Mouse (Mus musculus) heart, adult 18-20 months (tissue): ENCODE measurements around the gene Trnau1ap. TPM values are rescaled to one million over a fixed set of nuclear protein-coding genes. Genes with fewer than 3 reads are reported as not detected.

Experiments
- DNase-seq, 2 experiments: peaks; one replicate each; pipeline ENCODE4 v3.0.0; 2021 to 2022; ENCODE audit warnings: mixed read lengths in 1 of 2
- long read RNA-seq, 2 experiments: library from polyadenylated mRNA; stranded (forward); transcript quantifications; one replicate each; pipeline ENCODE4 v2.0.0; 2021
- total RNA-seq, 2 experiments: library from RNA; stranded (reverse); gene quantifications; 2 replicates each; pipeline ENCODE4 v1.2.3; 2021

Gene Trnau1ap
- total RNA-seq = 10 to 100 TPM; 20.3 to 22.3 TPM
- long read RNA-seq, experiment 1, transcript Trnau1ap-201 (9 exons, 1,130 nt) = major isoform, 14 of 44 reads
- long read RNA-seq, experiment 1, partial matches to known transcripts = 17 of 44 reads
- long read RNA-seq, experiment 1, other reads (novel, unspliced or antisense) = 11 of 44 reads
- long read RNA-seq, experiment 2, transcript Trnau1ap-201 (9 exons, 1,130 nt) = major isoform, 13 of 35 reads
- long read RNA-seq, experiment 2, partial matches to known transcripts = 16 of 35 reads
- long read RNA-seq, experiment 2, other reads (novel, unspliced or antisense) = 6 of 35 reads

DNA sequence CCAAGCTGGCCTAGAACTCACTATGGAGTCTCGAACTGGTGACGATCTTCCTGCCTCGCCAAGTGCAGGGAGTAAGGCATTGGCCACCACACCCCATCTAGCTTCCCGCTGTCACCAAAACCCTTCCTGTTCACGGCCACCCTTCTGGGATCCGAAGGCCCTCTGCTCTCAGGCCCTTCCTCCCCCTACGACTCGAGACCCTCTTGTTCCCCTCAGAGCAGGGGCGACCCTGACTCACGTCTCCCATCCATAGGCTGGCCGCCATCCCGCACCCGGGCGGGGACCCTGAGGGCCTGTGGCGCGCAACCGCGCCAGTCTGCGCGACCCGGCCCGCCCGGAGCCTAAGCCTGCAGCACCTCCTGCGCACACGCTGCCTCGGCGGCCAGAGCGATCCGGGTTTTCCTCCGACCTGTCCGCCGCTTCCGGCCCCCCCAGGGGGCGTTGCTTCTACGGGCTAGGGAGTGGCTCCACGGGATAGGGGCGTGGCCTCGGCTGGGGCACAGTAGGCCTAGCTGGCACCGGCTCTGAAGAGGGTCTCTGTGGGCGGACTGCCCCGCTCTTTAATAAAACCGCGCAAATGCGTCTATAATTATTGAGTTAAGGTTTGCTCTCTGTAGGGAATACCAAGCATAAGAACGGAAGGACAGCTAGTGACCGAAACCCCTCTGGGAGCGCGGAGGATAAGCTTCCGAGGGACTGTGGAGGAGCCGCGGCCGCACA is at the start of gene Trnau1ap:
Gene Trnau1ap, minus strand, starts transcription at position 424 of the 720 bp plus-strand sequence.
- peak; percentile 93 to 94 for DNase-seq

DNA sequence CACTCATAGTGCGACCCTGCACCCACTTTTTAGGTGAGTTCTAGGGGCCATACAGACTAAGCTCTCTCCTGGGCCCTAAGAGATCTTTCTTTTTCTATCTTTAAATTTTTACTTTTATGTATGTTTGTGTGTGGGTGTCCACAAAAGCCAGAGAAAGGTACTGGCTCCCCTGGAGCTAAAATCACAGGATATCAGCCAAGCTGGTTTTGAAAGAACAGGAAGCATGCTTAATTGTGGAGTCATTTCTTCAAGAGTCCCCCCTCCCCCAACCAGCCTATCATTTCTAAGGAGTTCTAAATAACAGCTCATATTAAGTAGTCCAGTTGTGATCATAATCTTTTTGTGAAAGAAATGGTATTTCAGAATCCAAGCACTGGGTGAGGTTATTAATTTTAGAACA is 44.5 kb upstream of the Trnau1ap start:
- no peak for DNase-seq

DNA sequence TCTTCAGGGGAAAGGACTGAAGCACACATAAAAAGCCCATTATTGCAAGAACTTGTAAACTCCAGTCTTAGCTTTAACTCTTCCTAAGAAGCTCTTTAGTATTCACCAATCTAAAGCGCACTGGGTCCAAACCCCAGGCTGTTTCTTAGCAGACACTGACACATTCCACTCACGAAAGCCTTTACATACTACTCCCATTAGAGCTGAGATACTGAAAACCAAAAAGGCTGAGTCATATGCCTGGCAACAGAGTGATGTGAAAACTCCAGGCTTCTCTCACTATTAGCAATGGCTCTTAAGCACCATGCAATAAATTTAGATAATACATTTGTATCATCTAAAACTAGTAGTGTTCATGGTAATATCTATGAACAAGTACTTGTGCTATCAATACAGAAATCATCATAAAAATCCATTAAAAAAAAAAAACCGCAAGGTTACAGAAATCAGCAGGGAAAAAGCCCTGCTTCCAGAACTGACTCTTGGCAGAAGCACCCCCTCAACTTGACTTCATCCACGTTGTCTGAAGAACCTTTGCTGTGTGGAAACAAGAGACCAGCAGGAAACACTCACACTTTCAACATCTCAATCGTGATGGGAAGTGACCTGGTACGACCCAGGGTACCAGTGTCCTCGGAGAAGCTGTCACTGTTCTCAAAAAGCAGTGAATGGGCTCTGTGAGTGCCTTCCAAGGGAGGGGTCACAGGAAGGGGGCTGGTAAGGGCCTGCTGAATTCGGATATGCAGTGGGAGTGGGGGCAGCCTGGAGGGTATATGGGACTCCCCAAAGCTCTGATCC is 40.8 kb upstream of the Trnau1ap start:
- no peak for DNase-seq

DNA sequence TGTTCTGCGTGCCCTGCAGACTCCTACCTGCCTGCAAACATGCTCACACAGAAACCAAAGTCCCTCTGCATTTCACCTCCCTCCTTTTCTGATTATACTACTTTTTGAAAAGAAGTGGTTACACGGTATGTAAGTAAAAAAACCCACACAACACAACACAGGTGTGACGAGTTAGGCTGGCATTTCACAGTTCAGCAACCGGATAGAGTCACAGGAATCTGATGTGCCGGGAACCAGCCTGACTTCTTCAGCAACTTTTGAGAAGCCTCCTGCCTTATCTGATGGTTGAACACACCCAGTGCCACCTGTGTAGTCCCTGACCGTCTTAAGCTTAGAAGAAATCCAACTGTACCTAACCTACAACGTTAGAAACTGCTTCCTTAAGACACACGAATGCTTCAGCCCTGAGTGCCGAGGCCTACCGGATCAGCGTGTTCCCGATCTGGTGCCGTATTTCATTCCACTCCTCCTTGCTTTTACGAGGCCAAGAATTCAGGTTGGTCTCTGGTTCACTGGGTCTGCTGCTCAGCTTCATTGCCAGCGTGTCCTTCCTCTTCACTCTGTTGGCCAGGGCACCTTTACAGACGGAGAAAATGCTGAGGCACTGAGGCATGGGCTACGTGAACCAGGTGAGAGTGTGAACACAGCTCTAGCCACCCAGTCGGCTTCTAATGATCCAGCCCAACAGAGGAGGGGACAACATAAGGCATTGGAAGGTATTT is 38.3 kb upstream of the Trnau1ap start:
- no peak for DNase-seq

DNA sequence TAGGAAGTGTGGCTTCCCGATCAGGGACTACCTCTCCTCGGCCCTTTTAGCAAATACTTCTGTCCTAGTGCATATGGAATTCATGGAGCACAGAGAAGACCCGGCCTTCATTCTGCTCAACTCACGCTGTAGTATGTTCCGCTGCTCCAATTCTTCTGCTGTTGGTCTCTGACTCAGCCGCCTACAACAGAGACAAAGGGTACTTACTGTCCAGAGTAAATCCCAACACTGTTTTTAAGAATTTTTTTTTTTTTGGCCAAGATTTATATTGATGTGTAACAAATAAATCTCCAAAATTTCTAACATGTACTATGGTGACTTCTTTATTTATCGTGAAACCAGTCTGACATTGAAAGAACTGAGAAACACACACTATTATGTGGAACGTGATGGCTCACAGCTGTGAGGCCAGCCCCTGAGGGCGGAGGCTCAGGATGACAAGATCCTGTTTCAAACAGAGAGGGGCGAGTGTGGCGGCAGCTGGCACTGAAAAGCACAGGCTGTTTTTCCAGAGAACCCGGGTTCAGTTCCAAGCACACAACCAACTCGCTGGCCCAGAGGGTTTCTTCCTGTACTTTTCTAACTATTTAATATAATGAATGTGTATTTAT is 36.2 kb upstream of the Trnau1ap start:
- no peak for DNase-seq

DNA sequence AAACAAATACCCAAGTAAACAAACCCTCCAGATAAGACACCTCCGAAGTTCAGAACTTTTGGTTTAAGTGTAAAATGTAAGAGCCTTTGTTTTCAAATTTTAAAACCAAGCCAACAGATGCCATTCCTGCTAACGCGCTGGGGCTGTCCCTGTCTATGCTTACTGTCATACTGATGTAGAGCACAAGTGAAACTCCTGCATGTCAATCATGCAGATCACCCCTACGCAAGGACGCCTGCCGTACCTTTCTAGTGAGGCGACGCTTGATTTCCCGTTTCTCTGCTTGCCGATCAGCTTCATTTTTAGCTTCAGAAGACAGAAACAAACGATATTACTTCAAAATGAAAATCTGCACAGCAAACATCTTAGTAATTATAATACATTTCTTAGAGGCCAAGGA is 34.1 kb upstream of the Trnau1ap start:
- no peak for DNase-seq

DNA sequence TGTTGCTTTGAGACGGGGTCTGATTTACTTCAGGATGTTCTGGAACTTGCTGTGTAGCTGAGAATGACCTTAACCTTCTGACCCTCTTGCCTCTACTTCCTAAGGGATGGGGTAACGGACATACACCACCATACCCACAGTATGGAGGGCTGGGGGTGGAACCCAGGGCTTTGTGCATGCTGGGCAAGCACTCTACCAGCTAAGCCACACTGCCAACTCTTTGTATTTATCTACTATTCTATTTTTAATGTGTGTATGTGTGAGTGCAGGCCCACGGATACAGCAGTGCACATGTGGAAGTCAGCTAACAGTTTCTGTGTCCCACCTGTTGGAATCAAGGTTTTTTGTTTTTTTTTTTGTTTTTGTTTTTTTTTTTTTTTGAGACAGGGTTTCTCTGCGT is 30.2 kb upstream of the Trnau1ap start:
- DNase-seq = no peak

DNA sequence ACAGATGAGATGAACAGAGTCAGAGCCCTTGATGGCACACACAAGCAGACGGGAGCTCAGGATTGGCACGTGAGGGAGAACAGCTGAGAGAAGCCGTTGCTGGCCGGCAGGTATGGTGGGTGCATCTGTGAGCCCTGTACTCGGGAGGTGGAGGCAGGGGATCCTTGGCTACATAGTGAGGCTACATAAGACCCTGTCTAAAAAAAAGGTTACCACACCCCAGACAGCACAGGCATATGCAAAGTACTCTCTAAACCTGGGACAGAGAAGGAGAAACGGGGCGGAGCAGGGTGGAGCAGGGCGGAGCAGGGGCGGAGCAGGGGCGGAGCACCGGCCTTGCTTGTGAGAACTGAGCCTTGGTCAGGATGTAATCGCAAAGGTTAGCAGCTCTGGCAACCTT is 26.8 kb upstream of the Trnau1ap start:
- DNase-seq = peak; percentile 39 to 41

DNA sequence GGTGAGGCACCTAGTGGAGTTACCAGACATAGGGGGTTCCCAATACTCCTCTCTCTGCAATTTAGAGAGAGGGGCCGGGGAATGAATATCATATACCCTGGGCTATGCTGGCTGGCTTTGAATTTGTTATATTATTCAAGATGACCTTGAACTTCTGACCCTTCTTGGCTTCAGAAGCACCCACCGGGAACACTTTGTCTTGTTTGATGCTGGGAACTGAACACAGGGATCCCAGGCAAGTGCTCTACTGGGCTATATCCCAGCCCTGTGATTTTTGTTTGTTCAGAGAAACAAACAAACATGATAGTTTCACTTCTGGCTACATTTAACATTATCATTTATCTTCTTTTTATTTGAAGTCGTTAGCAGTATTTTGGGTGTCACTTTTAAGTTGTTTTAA is 26.1 kb upstream of the Trnau1ap start:
- DNase-seq = no peak

DNA sequence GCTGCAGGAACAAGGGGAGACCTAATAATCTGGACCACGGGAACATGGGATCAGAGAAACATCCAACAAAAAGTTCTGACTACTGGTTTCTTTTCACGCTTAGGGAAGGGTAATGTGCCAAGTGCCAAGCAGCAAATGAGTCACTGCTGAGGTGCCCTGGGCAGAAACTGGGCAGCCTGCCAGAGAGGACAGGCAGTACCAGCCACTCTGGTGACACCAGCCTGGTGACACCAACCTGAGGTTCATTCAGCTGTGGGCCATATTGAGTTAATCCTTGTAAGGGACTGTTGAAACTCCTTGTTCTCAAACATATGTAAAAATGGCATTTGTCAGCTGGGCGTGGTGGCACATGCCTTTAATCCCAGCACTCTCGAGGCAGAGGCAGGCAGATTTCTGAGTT is 25.2 kb upstream of the Trnau1ap start:
- DNase-seq = peak; percentile 42

DNA sequence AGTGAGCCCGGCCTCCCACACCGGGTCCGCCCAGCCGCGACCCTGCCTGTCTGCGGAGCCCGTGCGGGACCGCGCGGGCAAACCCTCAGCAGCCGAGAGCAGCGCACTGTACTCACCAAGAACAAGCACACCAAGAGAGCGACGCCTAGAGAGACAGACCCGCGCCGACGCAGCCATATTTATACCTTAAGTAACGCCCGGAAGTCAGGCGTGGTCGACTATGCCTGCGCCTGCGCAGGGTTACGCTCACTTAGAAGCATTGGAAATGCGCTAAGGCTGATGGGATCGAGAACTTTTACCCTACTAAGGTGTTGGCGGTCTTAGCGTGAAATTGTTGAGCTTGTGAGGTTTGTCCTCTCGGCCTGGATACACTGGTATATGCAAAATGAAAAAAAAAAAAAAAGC is 24.1 kb upstream of the Trnau1ap start, which contains the start of gene Rcc1:
Gene Rcc1, minus strand, starts transcription at position 125 of the 405 bp plus-strand sequence.
- peak; percentile 96 to 98 for DNase-seq

DNA sequence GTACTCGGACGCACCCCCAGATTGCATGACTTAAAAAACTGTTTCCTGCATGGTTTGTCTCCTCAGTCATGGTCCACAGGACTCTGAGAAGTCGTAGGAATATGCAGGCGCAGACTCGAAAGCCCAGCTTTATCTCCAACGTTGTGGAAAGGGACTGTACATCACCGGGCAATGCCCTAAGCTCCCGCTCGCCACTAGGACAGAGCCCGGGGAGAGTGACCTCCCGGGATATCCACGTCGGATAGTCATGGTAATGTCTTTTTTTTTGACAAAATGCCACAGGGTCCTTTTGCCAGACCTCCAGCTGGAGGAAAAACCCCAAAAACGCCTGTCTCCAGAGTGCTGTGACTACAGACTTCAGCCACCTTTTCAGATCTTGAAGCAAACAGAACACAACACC is 23.4 kb upstream of the Trnau1ap start:
- DNase-seq = peak; percentile 31 to 60

DNA sequence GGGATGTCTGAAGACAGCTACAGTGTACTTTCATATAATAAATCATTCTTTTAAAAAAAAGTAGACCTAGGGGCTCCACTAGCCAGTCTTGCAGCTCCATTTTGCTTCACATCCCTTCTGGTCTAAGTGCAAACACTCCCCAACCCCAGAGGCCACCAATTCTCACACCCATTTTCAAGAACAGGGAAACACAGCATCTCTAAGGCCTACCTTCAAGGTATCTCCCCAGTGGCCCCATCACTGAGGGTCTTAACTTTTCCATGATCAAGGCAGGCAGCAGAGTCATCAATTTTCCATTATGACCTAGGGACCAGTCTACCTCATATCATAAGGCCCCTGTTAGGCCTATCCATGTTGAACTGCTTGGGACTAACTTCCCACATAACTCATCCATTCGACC is 22.1 kb upstream of the Trnau1ap start:
- no peak for DNase-seq

DNA sequence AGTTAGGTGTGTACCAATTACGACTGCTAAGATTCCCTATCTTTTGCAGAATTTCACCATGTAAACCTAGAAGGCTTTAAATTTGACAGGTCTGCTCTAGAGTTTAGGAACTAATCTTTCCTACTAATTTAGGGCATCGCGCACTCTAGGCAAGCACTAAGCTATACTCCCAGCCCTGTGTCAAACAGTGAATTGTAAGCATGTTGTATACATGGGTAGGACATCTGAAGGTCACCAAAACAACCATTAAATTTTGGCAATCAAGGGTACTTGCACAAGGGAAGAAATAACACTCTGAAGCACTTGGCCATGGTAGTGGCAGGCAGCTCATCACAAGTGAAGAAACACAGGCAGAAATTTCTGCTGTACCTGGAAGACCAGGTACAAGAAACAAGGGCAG is 21.5 kb upstream of the Trnau1ap start:
- no peak for DNase-seq

DNA sequence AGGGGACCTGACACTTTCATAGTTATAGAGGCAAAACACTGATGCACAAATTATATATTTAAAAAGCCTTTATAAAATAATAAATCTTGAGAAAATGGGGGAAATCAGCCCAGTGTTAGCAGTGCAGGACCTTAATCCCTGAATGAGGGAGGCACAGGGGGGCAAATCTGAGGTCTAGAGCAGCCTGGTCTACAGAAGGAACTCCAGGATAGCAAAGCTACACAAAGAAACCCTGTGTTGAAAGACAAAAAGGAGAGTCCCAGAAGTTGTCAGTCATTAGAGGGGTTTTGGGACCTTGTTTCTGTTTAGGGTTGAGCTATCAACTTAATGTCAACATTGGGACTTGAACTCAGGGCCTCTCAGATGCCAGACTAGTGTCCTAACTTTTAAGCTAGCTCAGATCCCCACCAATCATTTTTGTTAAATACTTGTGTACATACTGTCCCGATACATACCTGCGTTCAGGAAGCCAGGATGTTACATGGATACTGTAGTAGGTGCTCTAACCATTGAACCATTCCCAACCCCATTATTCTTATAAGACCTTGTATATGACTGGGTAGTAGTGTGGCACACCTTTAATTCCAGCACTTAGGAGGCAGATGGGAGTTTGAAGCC is 20.9 kb upstream of the Trnau1ap start:
- DNase-seq = no peak

DNA sequence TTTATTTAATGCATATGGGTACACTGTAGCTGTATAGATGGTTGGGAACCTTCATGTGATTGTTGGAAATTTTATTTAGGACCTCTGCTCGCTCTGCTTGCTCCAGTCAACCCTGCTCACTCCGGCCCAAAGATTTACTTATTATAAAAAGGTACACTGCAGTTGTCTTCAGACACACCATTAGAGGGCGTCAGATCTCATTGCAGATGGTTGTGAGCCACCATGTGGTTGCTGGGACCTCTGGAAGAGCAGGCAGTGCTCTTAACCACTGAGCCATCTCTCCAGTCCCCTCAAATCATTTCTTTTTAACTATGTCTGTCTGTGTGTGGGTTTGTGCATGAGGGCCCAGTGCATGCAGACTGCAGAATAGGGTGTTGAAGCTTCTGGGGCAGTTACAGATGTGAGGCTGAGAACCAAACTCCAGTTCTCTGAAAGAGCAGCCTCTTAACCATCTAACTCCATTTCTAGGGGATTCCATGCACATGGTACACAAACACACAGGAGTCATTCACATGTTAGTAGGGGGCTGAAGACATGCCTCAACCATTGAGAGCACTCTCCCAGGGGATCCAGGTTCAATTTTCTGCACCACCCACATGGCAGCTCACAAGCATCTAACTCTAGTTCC is 20.3 kb upstream of the Trnau1ap start:
- no peak for DNase-seq

DNA sequence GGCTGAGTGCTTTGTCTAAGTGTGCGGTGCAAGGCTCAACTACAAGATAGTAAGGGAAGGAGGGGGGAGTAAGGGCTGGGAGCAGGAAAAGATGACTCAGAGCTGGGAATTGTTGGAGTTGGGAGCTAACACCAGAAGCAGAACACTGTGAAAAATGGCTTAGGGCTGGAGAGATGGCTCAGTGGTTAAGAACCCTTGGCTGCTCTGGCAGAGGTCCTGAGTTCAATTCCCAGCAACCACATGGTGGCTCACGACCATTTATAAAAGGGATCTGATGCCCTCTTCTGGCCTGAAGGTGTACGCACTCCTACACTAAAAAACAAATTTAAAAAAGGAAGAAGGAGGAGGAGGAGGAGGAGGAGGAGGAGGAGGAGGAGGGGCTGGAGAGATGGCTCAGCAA is 17.3 kb upstream of the Trnau1ap start:
- no peak for DNase-seq

DNA sequence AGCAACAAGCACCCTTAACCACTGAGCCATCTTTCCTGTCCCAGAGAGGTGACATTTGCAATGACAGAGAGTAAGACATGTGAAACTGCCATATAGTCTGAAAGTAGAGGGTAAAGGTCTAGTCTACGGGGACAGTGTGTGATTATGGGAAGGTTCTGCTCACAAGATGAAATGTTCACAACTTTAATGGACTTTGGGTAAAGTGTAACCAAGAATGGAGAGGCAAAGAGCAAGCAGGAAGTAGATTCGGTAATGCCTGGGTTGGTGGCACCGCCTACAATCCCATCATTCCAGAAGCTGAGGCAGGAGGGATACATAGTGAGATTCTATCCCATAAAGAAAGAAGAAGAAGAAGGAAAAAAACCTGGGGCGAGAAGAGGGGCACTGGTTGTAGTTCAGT is 16.9 kb upstream of the Trnau1ap start:
- DNase-seq = no peak

DNA sequence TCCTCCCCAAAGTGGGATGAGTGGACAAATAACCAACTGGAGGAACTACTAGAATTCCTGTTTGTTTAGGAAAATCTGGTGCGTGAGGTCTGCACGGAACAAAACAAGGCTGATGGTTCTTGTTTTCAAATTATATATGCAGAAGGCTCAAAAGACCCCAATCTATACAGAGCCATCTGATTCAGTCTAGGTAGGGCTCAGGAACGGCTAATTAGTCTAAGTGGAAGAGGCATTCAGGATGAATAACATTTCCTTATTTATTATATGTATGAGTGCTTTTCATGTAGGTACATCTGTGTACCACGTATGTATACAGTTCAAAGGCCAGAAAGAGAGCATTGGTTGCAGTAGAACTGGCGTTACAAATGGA is 16.5 kb upstream of the Trnau1ap start:
- no peak for DNase-seq

DNA sequence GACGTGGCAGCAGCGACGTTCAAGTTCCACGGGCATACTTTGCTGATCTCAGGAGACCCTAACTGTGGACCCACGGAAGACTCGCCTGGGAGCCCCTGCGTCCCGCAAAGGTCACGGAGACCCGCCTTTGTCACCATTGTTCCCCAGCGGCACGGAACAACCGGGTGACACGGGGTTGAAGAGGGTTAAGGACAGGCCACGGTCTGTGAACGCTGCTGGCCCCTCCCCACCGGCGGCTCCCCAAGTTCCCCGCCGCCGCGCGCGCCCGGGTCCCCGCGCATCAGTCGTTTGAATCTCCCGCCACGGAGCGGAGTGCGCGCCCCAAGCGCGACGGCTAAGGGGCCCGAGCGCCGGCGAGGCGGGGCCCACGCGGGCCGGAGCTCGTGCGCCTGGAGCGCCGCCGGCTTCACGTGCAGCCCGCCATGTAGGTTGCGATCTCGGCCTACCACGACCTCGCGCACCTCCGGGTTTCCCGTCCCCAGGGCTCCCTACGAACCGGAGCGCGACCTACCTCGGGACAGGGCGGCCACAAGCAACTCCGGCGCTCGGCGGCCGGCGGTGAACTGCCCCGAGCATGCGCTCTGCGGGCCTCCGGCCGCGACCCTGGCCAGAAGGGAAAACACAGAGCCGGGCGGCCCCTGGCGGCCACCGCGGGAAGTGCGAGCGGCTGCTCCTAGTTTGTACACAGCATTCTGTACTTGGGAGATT is 16.0 kb upstream of the Trnau1ap start:
- DNase-seq = peak; percentile 94 to 98
